Mouse (Mus musculus) kidney, adult 2 months (tissue): ENCODE data around the gene Slc34a3. TPM values are rescaled to one million over a fixed set of nuclear protein-coding genes. Genes with fewer than 3 reads are reported as not detected.

Experiments used
- DNase-seq: peaks from one replicate; pipeline ENCODE4 v3.0.0; 2021
- H3K27ac ChIP-seq: fragments of 200-500 bp; 2 replicates; pipeline ENCODE4 v1.5.1; 2012; ENCODE audit warnings: low read depth, low read length, control low read depth, inconsistent platforms; ENCODE audit not compliant: insufficient read depth
- H3K27me3 ChIP-seq: fragments of 200-500 bp; replicated peaks from 2 replicates; pipeline ENCODE4 v1.6.1; 2012; ENCODE audit warnings: mild to moderate bottlenecking, moderate library complexity, low read length, inconsistent platforms; ENCODE audit not compliant: control insufficient read depth, insufficient read depth
- H3K36me3 ChIP-seq: fragments of 200-500 bp; 2 replicates; pipeline ENCODE4 v1.6.1; 2012; ENCODE audit warnings: mild to moderate bottlenecking, moderate library complexity, low read length, inconsistent platforms; ENCODE audit not compliant: control insufficient read depth, insufficient read depth
- H3K4me1 ChIP-seq: fragments of 200-500 bp; 2 replicates; pipeline ENCODE4 v1.6.1; 2011; ENCODE audit warnings: low read length; ENCODE audit not compliant: control insufficient read depth, insufficient read depth
- H3K4me3 ChIP-seq: fragments of 200-500 bp; 2 replicates; pipeline ENCODE4 v1.5.1; 2011; ENCODE audit warnings: mild to moderate bottlenecking, low read depth, low read length, control low read depth; ENCODE audit not compliant: insufficient read depth
- CTCF ChIP-seq: fragments of 200-500 bp; conservative IDR thresholded peaks from 2 replicates; pipeline ENCODE4 v1.5.1; 2011; ENCODE audit warnings: low read depth, mild to moderate bottlenecking, control low read depth, low read length, moderate library complexity, mixed read lengths; ENCODE audit not compliant: insufficient read depth, insufficient read length
- POLR2A ChIP-seq: fragments of 200-500 bp; IDR thresholded peaks from one replicate; pipeline ENCODE4 v1.6.1; 2011; ENCODE audit warnings: low read depth, low read length, control low read depth
- WGBS: fragments of 180-500 bp; shearing (Covaris S2); methylation state at CpG from one replicate; pipeline ENCODE4 v1.1.7; 2018; 5-methylcytosine and 5-hydroxymethylcytosine counted together
- polyA plus RNA-seq: library from polyadenylated mRNA; depleted of rRNA; stranded (reverse); fragments of >200 nt; gene quantifications from 2 replicates; pipeline ENCODE4 v1.2.3, GENCODE M21; 2012

The Slc34a3 gene
- polyA plus RNA-seq, 1 experiment = 240 TPM

DNA sequence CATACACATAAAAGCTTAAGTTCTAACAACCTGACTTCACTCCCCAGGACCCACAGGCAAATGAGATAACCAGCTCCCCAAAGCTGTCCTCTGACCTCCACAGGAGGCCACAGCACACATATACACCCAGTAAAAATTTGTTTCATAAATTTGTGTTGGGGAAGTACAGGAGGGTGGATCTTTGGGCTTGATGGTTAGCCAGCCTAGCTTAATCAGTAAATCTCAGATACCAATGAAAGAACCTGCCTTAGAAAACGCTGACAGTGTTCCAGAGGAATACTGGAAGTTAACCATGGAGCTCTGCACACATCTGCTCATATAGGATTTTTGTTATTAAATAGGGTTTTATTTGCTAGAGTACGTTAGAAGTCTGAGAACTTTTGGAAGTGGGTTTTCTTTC is 16.5 kb downstream of the Slc34a3 start:
- WGBS = 42% methylated on average over 2 of the region's 2 CpGs
- TF ChIP-seq POLR2A (no peak), CTCF (no peak)
- peak; percentile 71 for DNase-seq
- peaks cover 7% of the 10 kb centered on the region for H3K4me1 ChIP-seq
- H3K27me3 ChIP-seq = no peaks in the 10 kb centered on the region
- H3K4me3 ChIP-seq = no peak overlapping the region
- no peak overlapping the region for H3K27ac ChIP-seq
- no peaks in the 10 kb centered on the region for H3K36me3 ChIP-seq

DNA sequence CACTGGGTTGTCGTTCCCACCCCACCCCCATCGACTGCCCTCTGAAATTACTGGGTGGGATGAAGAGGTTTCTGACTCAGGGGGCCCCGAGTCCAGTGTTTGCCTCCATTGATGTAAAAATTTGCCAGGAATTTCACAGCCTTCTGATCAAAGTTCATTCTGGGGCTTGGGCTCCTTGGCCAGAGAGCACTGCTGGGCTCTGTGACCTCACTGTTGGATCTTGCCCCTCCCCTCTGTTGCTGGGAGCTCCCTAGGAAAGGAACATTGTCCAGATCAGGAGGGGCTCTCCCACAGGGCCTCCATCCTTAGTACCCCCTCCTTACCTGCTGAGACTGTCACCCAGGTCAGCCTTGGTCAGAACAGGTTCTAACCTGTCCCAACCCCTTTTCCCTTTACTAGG is 19.7 kb downstream of the Slc34a3 start, which contains the start of gene Stpg3:
Gene Stpg3 (minus strand): TSS at position 194 of the 400 bp plus-strand sequence.
- no peak for TF ChIP-seq POLR2A
- no peak for TF ChIP-seq CTCF
- H3K36me3 ChIP-seq = no peaks in the 10 kb centered on the region
- WGBS = 42% methylated on average over 3 of the region's 3 CpGs
- H3K27me3 ChIP-seq = no peaks in the 10 kb centered on the region
- H3K27ac ChIP-seq = peak within 1 kb of the TSS; percentile 3; the same call in 1 of the 2 replicates
- peaks cover 22% of the 10 kb centered on the region for H3K4me1 ChIP-seq
- H3K4me3 ChIP-seq = no peak within 1 kb of the TSS
- DNase-seq = peak; percentile 84

- TF ChIP-seq CTCF (no peak), POLR2A (no peak)
- Histone ChIP-seq H3K4me1 (peaks cover 22% of the 10 kb centered on the region), H3K27ac (no peak overlapping the region), H3K4me3 (no peak overlapping the region), H3K36me3 (no peaks in the 10 kb centered on the region), H3K27me3 (no peaks in the 10 kb centered on the region)
- 74% methylated on average over 23 of the region's 23 CpGs for WGBS
- no peak for DNase-seq
These were observed 20.8 kb downstream of the Slc34a3 start for GRCm38 (mm10) chr2:25213266-25213865.

GRCm38 (mm10) chr2:25211121-25211670 is 23.0 kb downstream of the Slc34a3 start, which contains the start of gene Nelfb:
TSS of gene Nelfb (minus strand) at chr2:25211489.
- no peaks in the 10 kb centered on the region for H3K27me3 ChIP-seq
- peak; percentile 95 for DNase-seq
- peaks cover 31% of the 10 kb centered on the region for H3K4me1 ChIP-seq
- no peaks in the 10 kb centered on the region for H3K36me3 ChIP-seq
- peak within 1 kb of the TSS; percentile 92 for H3K27ac ChIP-seq
- H3K4me3 ChIP-seq = peak within 1 kb of the TSS; percentile 95
- under 1% methylated on average over 44 of the region's 44 CpGs for WGBS
- TF ChIP-seq CTCF (no peak), POLR2A (peak; percentile 43)

- no peak for DNase-seq
- Histone ChIP-seq H3K4me3 (peak overlapping the region; percentile 95), H3K36me3 (no peaks in the 10 kb centered on the region), H3K27ac (peak overlapping the region; percentile 92), H3K27me3 (no peaks in the 10 kb centered on the region), H3K4me1 (peaks cover 31% of the 10 kb centered on the region)
- TF ChIP-seq POLR2A (no peak), CTCF (no peak)
- under 1% methylated on average over 24 of the region's 24 CpGs for WGBS
These were observed 23.5 kb downstream of the Slc34a3 start for GRCm38 (mm10) chr2:25210686-25211085.

GRCm38 (mm10) chr2:25207593-25207992 is 26.6 kb downstream of the Slc34a3 start:
- H3K27me3 ChIP-seq = no peaks in the 10 kb centered on the region
- peaks cover 4% of the 10 kb centered on the region; the same call in 1 of the 2 replicates for H3K36me3 ChIP-seq
- peak; percentile 55 for DNase-seq
- H3K4me3 ChIP-seq = no peak overlapping the region
- WGBS = 44% methylated on average over 1 of the region's 1 CpGs
- peaks cover 24% of the 10 kb centered on the region; the same call in 1 of the 2 replicates for H3K4me1 ChIP-seq
- H3K27ac ChIP-seq = no peak overlapping the region
- no peak for TF ChIP-seq CTCF
- no peak for TF ChIP-seq POLR2A

DNA sequence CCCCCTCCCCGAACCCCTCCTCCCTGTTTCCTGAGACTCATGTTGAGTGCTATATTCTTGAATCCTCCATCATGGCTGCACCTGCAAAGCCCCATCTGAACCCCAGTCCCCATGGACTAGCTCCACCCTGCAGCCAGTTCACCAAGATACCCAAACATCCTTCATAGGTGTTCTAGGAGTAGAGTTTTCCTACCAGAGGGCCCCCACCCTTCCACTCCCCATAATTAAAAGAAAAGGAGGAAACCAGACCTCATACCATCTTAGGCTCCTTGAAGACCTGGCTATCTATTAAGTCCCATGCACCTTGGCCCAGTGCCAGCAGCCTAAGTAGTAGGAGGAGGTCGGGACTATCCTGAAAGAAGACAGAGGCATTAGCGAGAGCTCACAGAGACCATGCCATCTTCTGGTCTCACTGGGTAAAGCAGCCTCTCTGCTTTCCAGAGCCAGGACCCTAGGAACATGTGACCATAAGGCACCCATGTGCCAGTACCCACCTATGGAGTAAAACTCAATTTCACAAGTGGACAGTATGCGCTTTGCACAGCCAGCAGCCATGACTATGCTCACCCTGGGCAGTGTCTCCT is 30.4 kb downstream of the Slc34a3 start:
- TF ChIP-seq POLR2A (no peak), CTCF (no peak; the same call in 1 of the 2 replicates)
- H3K4me3 ChIP-seq = no peak overlapping the region
- H3K27ac ChIP-seq = no peak overlapping the region
- peaks cover 9% of the 10 kb centered on the region; the same call in 1 of the 2 replicates for H3K4me1 ChIP-seq
- no peak for DNase-seq
- no peaks in the 10 kb centered on the region for H3K27me3 ChIP-seq
- peaks cover 4% of the 10 kb centered on the region; the same call in 1 of the 2 replicates for H3K36me3 ChIP-seq
- WGBS = 54% methylated on average over 4 of the region's 4 CpGs
